Mouse (Mus musculus): Measurements from ENCODE around the gene Prss44. TPM values are rescaled to one million over a fixed set of nuclear protein-coding genes. Genes with fewer than 3 reads are reported as not detected.

Prss44 gene
- total and polyA plus RNA-seq, 2 experiments from 2014 or later: not detected

DNA sequence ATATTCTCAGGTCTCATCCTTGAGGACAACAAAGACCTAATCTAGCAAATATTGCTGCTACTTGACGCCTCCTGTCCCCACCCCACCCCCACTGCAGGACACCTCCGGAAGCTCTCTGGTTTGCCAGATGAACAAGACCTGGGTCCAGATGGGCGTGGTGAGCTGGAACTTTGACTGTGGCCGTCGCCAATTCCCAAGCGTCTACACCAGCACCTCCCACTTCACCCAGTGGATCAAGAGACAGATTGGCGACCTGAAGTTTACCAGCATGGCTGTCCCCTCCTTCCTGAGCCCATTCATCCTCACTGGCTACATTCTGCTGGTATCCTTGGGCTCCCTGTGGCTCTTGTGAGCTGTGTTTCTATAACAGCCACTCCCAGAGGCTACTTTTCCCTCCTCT lies 42.1 kb downstream of the Prss44 start:
- TF ChIP-seq CTCF (IDR thresholded peaks at IDR 0.05): no peak
- Histone ChIP-seq H3K4me3 (ENCODE audit: low read depth, low read length) (no peak overlapping the region), H3K4me2 (ENCODE audit: low read depth, low read length, poor library complexity, severe bottlenecking) (no peak overlapping the region), H3K36me3 (ENCODE audit: insufficient read depth, low read length) (no peaks in the 10 kb centered on the region), H3K4me1 (ENCODE audit: insufficient read depth, low read length) (0 out of 2 replicates have a peak, but pooled peaks cover 5% of the 10 kb centered on the region), H3K9ac (replicated peaks; ENCODE audit: low read length, poor library complexity, severe bottlenecking) (no peak overlapping the region), H3K27me3 (ENCODE audit: insufficient read depth, low read length) (peaks cover 17% of the 10 kb centered on the region), H3K9me3 (ENCODE audit: low read length) (no peaks in the 10 kb centered on the region), H3K27ac (ENCODE audit: low read depth, low read length) (no peak overlapping the region)
- no peak for ATAC-seq (ENCODE audit: low FRiP score)
- WGBS: 71% methylated on average over 7 of the region's 7 CpGs
- DNase-seq (ENCODE audit: low spot score): no peak

DNA sequence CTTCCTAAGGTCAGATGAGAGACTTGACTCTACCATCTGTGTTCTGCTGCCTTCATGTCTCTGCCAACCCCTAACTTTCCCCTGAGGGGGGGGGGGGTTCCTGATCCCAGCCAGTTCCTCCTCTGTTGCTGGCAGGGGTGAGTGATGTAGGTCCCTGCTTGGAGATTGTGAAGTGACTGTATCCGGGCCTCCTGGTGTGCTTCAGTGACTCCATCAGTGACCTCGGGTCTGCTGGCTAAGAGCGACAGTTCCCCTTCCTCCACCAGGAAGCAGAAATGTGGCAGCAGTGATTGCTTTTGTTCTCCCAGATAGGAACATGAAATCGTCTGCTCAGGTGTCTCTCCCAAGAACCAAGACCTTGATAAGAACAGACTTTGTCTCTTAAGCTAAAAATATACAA lies 43.1 kb downstream of the Prss44 start:
- 71% methylated on average over 4 of the region's 4 CpGs for WGBS
- H3K27me3 ChIP-seq (ENCODE audit: insufficient read depth, low read length): peaks cover 17% of the 10 kb centered on the region
- H3K9ac ChIP-seq (replicated peaks; ENCODE audit: low read length, poor library complexity, severe bottlenecking): no peak overlapping the region
- ATAC-seq (ENCODE audit: low FRiP score) (no peak), DNase-seq (ENCODE audit: low spot score) (no peak)
- H3K9me3 ChIP-seq (ENCODE audit: low read length): no peaks in the 10 kb centered on the region
- H3K36me3 ChIP-seq (ENCODE audit: insufficient read depth, low read length): no peaks in the 10 kb centered on the region
- no peak overlapping the region for H3K4me2 ChIP-seq (ENCODE audit: low read depth, low read length, poor library complexity, severe bottlenecking)
- no peak for TF ChIP-seq CTCF (IDR thresholded peaks at IDR 0.05)
- H3K4me3 ChIP-seq (ENCODE audit: low read depth, low read length): no peak overlapping the region
- 0 out of 2 replicates have a peak, but pooled peaks cover 5% of the 10 kb centered on the region for H3K4me1 ChIP-seq (ENCODE audit: insufficient read depth, low read length)
- no peak overlapping the region for H3K27ac ChIP-seq (ENCODE audit: low read depth, low read length)

DNA sequence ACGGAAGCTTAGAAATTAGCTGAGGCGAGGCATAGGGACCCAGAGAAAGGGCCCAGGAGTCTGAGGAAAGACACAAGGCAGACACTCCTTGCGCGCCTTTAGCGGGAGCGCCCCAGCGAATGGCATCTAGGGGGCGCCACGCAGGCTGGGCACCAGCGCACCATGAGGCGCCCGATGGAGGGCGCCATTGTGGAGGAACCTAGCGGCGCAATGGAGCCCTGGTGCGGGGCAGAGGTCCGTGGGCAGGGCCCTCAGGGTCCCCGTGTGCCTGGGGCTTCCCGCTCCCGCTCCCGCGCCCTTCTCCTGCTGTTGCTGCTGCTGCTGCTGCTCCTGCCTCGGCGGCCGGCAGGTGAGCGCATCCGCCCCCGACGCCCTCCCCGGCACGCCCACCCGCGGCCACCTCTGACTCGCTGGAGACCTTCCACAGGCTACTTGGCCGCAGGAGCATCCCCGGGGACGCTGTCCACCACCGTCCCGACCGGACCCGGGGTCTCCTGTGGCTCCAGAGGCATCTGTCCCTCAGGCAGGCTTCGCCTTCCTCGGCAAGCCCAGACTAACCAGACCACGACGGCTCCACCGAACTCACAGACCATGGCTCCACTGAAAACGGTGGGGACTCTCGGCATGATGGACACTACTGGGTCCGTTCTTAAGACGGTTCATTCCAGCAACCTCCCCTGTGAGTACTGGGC lies 44.1 kb downstream of the Prss44 start, which contains the start of gene Prss50:
Gene Prss50 (plus strand): TSS at position 187 of the 692 bp plus-strand sequence.
- H3K4me1 ChIP-seq (ENCODE audit: insufficient read depth, low read length): 0 out of 2 replicates have a peak, but pooled peaks cover 5% of the 10 kb centered on the region
- peak within 1 kb of the TSS; percentile 45 for H3K4me2 ChIP-seq (ENCODE audit: low read depth, low read length, poor library complexity, severe bottlenecking)
- no peaks in the 10 kb centered on the region for H3K9me3 ChIP-seq (ENCODE audit: low read length)
- no peaks in the 10 kb centered on the region for H3K36me3 ChIP-seq (ENCODE audit: insufficient read depth, low read length)
- 11% methylated on average over 38 of the region's 50 CpGs for WGBS
- no peak for ATAC-seq (ENCODE audit: low FRiP score)
- no peak within 1 kb of the TSS for H3K27ac ChIP-seq (ENCODE audit: low read depth, low read length)
- H3K4me3 ChIP-seq (ENCODE audit: low read depth, low read length): peak within 1 kb of the TSS; percentile 24; the same call in 1 of the 2 replicates
- no peak within 1 kb of the TSS for H3K9ac ChIP-seq (replicated peaks; ENCODE audit: low read length, poor library complexity, severe bottlenecking)
- TF ChIP-seq CTCF (IDR thresholded peaks at IDR 0.05): peak; percentile 63
- no peak for DNase-seq (ENCODE audit: low spot score)
- H3K27me3 ChIP-seq (ENCODE audit: insufficient read depth, low read length): peaks cover 17% of the 10 kb centered on the region

DNA sequence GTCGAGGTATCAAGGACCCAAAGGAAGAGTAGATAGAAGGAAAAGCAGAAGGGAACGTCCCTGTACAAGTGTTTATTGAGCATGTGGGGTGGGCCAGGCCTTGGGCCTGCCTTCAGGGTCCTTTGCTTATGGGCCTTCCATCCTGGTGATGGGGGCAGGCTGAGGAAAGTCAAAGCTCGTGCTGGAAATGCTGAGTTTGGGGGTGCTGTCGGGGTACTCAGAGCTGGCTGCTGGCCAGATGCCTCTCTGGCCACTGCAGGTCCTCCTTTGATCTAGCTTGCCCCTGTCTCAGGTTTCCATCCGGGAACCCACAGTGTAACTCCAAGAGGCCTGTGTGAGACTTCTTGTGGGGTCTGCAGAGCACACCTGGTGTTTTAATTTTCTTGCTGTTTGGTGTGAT lies 44.7 kb downstream of the Prss44 start:
- Histone ChIP-seq H3K9me3 (ENCODE audit: low read length) (no peaks in the 10 kb centered on the region), H3K36me3 (ENCODE audit: insufficient read depth, low read length) (no peaks in the 10 kb centered on the region), H3K27ac (ENCODE audit: low read depth, low read length) (no peak overlapping the region), H3K4me3 (ENCODE audit: low read depth, low read length) (no peak overlapping the region), H3K4me2 (ENCODE audit: low read depth, low read length, poor library complexity, severe bottlenecking) (no peak overlapping the region), H3K27me3 (ENCODE audit: insufficient read depth, low read length) (peaks cover 17% of the 10 kb centered on the region), H3K4me1 (ENCODE audit: insufficient read depth, low read length) (0 out of 2 replicates have a peak, but pooled peaks cover 5% of the 10 kb centered on the region), H3K9ac (replicated peaks; ENCODE audit: low read length, poor library complexity, severe bottlenecking) (no peak overlapping the region)
- ATAC-seq (ENCODE audit: low FRiP score): no peak
- TF ChIP-seq CTCF (IDR thresholded peaks at IDR 0.05): no peak
- DNase-seq (ENCODE audit: low spot score): no peak
- 54% methylated on average over 5 of the region's 5 CpGs for WGBS

DNA sequence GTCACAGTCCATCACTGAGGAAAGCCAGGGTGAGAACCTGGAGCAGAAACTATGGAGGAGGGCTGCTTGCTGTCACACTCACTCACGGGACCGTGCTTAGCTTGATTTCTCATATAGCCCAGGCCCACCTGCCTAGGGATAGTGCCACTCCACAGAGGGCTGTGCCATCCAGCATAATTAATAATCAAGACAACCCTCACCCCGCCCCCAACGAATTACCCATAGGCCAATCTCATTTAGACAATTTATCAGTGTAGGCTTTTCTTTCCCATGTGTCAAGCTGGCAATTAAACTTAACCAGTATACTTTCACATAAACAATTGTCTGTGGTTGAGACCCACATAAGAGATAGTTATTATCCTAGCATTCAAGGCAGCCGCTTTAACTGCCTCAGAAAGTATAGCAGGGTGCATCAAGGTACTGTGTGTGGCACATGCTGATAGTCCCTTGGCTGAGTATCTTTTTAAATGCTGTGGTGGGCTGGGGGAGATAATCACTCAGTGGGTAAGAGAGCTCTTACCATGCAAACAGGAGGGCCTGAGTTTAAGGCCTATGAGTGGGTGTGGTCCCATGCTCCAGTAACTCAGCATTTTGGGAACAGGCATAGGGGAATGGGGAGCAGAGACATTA lies 45.3 kb downstream of the Prss44 start:
- H3K36me3 ChIP-seq (ENCODE audit: insufficient read depth, low read length): no peaks in the 10 kb centered on the region
- ATAC-seq (ENCODE audit: low FRiP score) (no peak), DNase-seq (ENCODE audit: low spot score) (no peak)
- no peak overlapping the region for H3K4me3 ChIP-seq (ENCODE audit: low read depth, low read length)
- H3K9me3 ChIP-seq (ENCODE audit: low read length): no peaks in the 10 kb centered on the region
- H3K9ac ChIP-seq (replicated peaks; ENCODE audit: low read length, poor library complexity, severe bottlenecking): no peak overlapping the region
- WGBS: 93% methylated on average over 5 of the region's 5 CpGs
- no peak overlapping the region for H3K4me2 ChIP-seq (ENCODE audit: low read depth, low read length, poor library complexity, severe bottlenecking)
- no peak for TF ChIP-seq CTCF (IDR thresholded peaks at IDR 0.05)
- H3K27me3 ChIP-seq (ENCODE audit: insufficient read depth, low read length): peaks cover 17% of the 10 kb centered on the region
- H3K4me1 ChIP-seq (ENCODE audit: insufficient read depth, low read length): 0 out of 2 replicates have a peak, but pooled peaks cover 5% of the 10 kb centered on the region
- H3K27ac ChIP-seq (ENCODE audit: low read depth, low read length): no peak overlapping the region

DNA sequence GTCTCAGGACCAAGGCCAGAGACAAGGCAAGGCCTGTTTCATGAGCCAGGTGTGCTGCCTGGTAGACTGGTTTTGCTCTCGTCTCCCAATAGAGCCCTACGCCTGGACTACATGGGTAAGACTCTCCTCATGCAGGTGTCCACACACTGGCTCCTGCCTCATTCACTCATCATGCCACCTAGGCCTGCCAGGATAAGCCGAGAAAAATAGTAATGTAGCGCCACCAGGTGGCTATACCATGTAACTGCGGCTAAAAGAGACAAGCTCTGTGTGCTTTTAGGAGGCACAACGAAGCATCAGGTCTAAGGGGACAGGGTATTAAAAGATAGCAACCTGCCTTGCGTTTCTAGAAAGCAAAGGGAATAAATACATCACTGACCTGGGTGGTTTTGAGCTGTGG lies 57.2 kb downstream of the Prss44 start:
- Histone ChIP-seq H3K4me1 (ENCODE audit: insufficient read depth, low read length) (peaks cover 11% of the 10 kb centered on the region; the same call in 1 of the 2 replicates), H3K4me3 (ENCODE audit: low read depth, low read length) (no peak overlapping the region), H3K9me3 (ENCODE audit: low read length) (no peaks in the 10 kb centered on the region), H3K36me3 (ENCODE audit: insufficient read depth, low read length) (no peaks in the 10 kb centered on the region), H3K4me2 (ENCODE audit: low read depth, low read length, poor library complexity, severe bottlenecking) (no peak overlapping the region), H3K27ac (ENCODE audit: low read depth, low read length) (no peak overlapping the region), H3K9ac (replicated peaks; ENCODE audit: low read length, poor library complexity, severe bottlenecking) (no peak overlapping the region), H3K27me3 (ENCODE audit: insufficient read depth, low read length) (no peaks in the 10 kb centered on the region)
- no peak for ATAC-seq (ENCODE audit: low FRiP score)
- peak; percentile 75 for DNase-seq (ENCODE audit: low spot score)
- 23% methylated on average over 7 of the region's 7 CpGs for WGBS
- TF ChIP-seq CTCF (IDR thresholded peaks at IDR 0.05): peak; percentile 81

Other genes with a start within 250 kb of the Prss44 start
- gene Nradd, start 189.5 kb upstream of the Prss44 start, total RNA-seq (2014; rRNA removed): 20.9 and 23.2 TPM in 2 replicates
- 17.4 and 20.6 TPM in 2 replicates for gene Nradd, start 189.5 kb upstream of the Prss44 start, polyA plus RNA-seq (2015; fragmentation: Nextera tagmentation; extraction: Ambion mirVana)
- 9.3 and 11.5 TPM in 2 replicates for gene Nbeal2, start 159.8 kb upstream of the Prss44 start, total RNA-seq (2014; rRNA removed)
- gene Nbeal2, start 159.8 kb upstream of the Prss44 start, polyA plus RNA-seq (2015; fragmentation: Nextera tagmentation; extraction: Ambion mirVana): 3.9 and 4.0 TPM in 2 replicates
- gene Ccdc12, start 157.5 kb upstream of the Prss44 start, total RNA-seq (2014; rRNA removed): 25.0 and 51.6 TPM in 2 replicates
- 102 and 106 TPM in 2 replicates for gene Ccdc12, start 157.5 kb upstream of the Prss44 start, polyA plus RNA-seq (2015; fragmentation: Nextera tagmentation; extraction: Ambion mirVana)
- gene Myl3, start 72.1 kb upstream of the Prss44 start, total RNA-seq (2014; rRNA removed): 0.66 TPM in 1 of 2 replicates, not detected in the other
- 0.29 TPM in 1 of 2 replicates, not detected in the other for gene Myl3, start 72.1 kb upstream of the Prss44 start, polyA plus RNA-seq (2015; fragmentation: Nextera tagmentation; extraction: Ambion mirVana)
- 14.6 and 20.8 TPM in 2 replicates for gene Pth1r, start 66.8 kb upstream of the Prss44 start, total RNA-seq (2014; rRNA removed)
- gene Pth1r, start 66.8 kb upstream of the Prss44 start, polyA plus RNA-seq (2015; fragmentation: Nextera tagmentation; extraction: Ambion mirVana): 7.9 and 8.3 TPM in 2 replicates
- gene Prss42, start 15.8 kb upstream of the Prss44 start, total RNA-seq (2014; rRNA removed): not detected in 2 replicates
- gene Prss42, start 15.8 kb upstream of the Prss44 start, polyA plus RNA-seq (2015; fragmentation: Nextera tagmentation; extraction: Ambion mirVana): not detected in 2 replicates
- not detected in 2 replicates for gene Prss43, start 12.7 kb downstream of the Prss44 start, total RNA-seq (2014; rRNA removed)
- 0.11 and 0.31 TPM in 2 replicates for gene Prss43, start 12.7 kb downstream of the Prss44 start, polyA plus RNA-seq (2015; fragmentation: Nextera tagmentation; extraction: Ambion mirVana)
- 1.2 TPM in 1 of 2 replicates, not detected in the other for gene Prss45, start 20.6 kb downstream of the Prss44 start, total RNA-seq (2014; rRNA removed)
- gene Prss45, start 20.6 kb downstream of the Prss44 start, polyA plus RNA-seq (2015; fragmentation: Nextera tagmentation; extraction: Ambion mirVana): 0.46 and 0.54 TPM in 2 replicates
- not detected in 2 replicates for gene Prss46, start 30.5 kb downstream of the Prss44 start, total RNA-seq (2014; rRNA removed)
- gene Prss46, start 30.5 kb downstream of the Prss44 start, polyA plus RNA-seq (2015; fragmentation: Nextera tagmentation; extraction: Ambion mirVana): 0.12 TPM in 1 of 2 replicates, not detected in the other
- gene Prss50, start 44.0 kb downstream of the Prss44 start, total RNA-seq (2014; rRNA removed): 0.57 and 1.0 TPM in 2 replicates
- gene Prss50, start 44.0 kb downstream of the Prss44 start, polyA plus RNA-seq (2015; fragmentation: Nextera tagmentation; extraction: Ambion mirVana): 1.3 and 1.5 TPM in 2 replicates
- 5.8 and 9.0 TPM in 2 replicates for gene Als2cl, start 65.9 kb downstream of the Prss44 start, total RNA-seq (2014; rRNA removed)
- 1.2 and 1.6 TPM in 2 replicates for gene Als2cl, start 65.9 kb downstream of the Prss44 start, polyA plus RNA-seq (2015; fragmentation: Nextera tagmentation; extraction: Ambion mirVana)
- gene Tmie, start 66.1 kb downstream of the Prss44 start, total RNA-seq (2014; rRNA removed): 3.7 and 7.6 TPM in 2 replicates
- 6.6 and 7.6 TPM in 2 replicates for gene Tmie, start 66.1 kb downstream of the Prss44 start, polyA plus RNA-seq (2015; fragmentation: Nextera tagmentation; extraction: Ambion mirVana)
- not detected in 2 replicates for gene Fam240a, start 102.9 kb downstream of the Prss44 start, total RNA-seq (2014; rRNA removed)
- not detected in 2 replicates for gene Fam240a, start 102.9 kb downstream of the Prss44 start, polyA plus RNA-seq (2015; fragmentation: Nextera tagmentation; extraction: Ambion mirVana)
- gene Tdgf1, start 132.2 kb downstream of the Prss44 start, total RNA-seq (2014; rRNA removed): not detected in 2 replicates
- not detected in 2 replicates for gene Tdgf1, start 132.2 kb downstream of the Prss44 start, polyA plus RNA-seq (2015; fragmentation: Nextera tagmentation; extraction: Ambion mirVana)
- gene Lrrc2, start 137.6 kb downstream of the Prss44 start, total RNA-seq (2014; rRNA removed): 0.28 and 0.93 TPM in 2 replicates
- gene Lrrc2, start 137.6 kb downstream of the Prss44 start, polyA plus RNA-seq (2015; fragmentation: Nextera tagmentation; extraction: Ambion mirVana): 1.1 TPM in 2 replicates
- gene Rtp3, start 176.6 kb downstream of the Prss44 start, total RNA-seq (2014; rRNA removed): not detected in 2 replicates
- gene Rtp3, start 176.6 kb downstream of the Prss44 start, polyA plus RNA-seq (2015; fragmentation: Nextera tagmentation; extraction: Ambion mirVana): 0.06 TPM in 1 of 2 replicates, not detected in the other
- gene Ltf, start 205.3 kb downstream of the Prss44 start, total RNA-seq (2014; rRNA removed): 0.93 TPM in 1 of 2 replicates, not detected in the other
- 0.82 and 1.4 TPM in 2 replicates for gene Ltf, start 205.3 kb downstream of the Prss44 start, polyA plus RNA-seq (2015; fragmentation: Nextera tagmentation; extraction: Ambion mirVana)
- gene Ccrl2, start 243.5 kb downstream of the Prss44 start, total RNA-seq (2014; rRNA removed): 0.82 and 0.85 TPM in 2 replicates
- 1.1 and 1.2 TPM in 2 replicates for gene Ccrl2, start 243.5 kb downstream of the Prss44 start, polyA plus RNA-seq (2015; fragmentation: Nextera tagmentation; extraction: Ambion mirVana)